ENCODE assay signal across 17 mouse cellular contexts in the genomic region with DNA sequence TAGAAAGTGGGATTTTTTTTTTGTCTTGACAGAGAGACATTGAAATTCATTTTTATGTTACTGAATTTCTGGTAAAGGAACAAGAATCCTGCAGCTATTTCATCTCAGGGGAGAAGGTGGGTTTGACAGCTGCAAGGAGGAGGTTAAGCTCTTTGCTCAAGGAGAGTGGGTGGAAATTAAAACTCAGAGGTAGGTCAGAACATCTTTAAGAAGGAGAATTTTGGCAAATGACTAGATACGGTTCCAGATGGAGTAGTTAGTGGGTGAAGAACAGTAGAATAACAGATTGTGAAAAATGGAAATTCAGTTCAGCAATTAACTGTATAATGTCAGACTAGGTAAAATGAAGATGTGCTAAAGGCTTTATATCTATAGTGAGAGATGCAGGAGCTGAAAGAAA.
"Had no signal": no experiment of that assay in that cellular context is flagged by ENCODE, and none has a peak within 500 bp of the region (broad histone marks: within the 10 kb centered on the region; RNA-seq: fewer than 3 reads in every experiment).

No protein-coding gene starts in this region.

- ATAC-seq: intestine, embryonic 16.5 days; liver, embryonic 12.5 days; midbrain, embryonic 13.5 days; midbrain, embryonic 16.5 days had no signal

- DNase-seq: kidney, adult 18-20 months; kidney, adult 9 months; kidney, postnatal 14 days; kidney, postnatal 4 days; left cerebral cortex, postnatal 4 days; liver; lung, adult 18-20 months; lung, postnatal 10 days; lung, postnatal 36 days; retina, postnatal 1 day; right cerebral cortex, postnatal 4 days; thymus, adult 18-20 months; thymus, postnatal 36 days had no signal
